Mouse (Mus musculus): ENCODE measurements at regions not wholly inside any gene's neighbourhood (a gene's known extent, or its start where the extent isn't known, plus 50 kb on each side); places are given as distances from the start of the nearest gene placed in this dataset.

DNA sequence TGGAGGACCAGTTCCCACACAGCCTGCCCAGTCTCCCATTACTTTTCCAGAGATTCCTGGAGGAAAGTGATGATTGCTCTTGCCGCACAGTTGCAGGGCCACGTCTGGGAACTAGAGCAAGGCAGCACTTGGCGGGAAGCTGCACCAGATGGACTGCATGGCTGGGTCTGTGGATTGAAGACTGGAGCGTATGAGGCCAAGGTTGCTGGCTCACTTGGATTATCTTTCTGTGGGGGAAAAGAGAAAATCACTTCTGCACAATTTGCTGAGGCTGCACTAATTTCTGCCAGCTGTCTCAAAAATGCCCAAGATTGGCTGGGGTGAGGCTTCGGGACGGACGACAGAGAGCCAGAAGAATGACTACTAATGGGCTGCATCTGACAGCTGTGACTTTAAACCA is 193.2 kb downstream of the Actr3 start:
- no peak for TF ChIP-seq CTCF (IDR thresholded peaks at IDR 0.05)
- no peak for TF ChIP-seq EP300 (IDR thresholded peaks at IDR 0.05)
